Mouse (Mus musculus): ENCODE measurements around the gene Stk38. TPM values are rescaled to one million over a fixed set of nuclear protein-coding genes. Genes with fewer than 3 reads are reported as not detected.
A peak's percentile ranks its signal among the peaks of the same experiment; 100 is the strongest.
"Not testable (repeated sequence)": the region's sequence is repeated elsewhere in the genome, so short reads cannot be mapped to it uniquely, and the experiment has no call there.

Stk38 gene
- 10 to 100 TPM; 55.9 to 63.8 TPM for total RNA-seq (2021)
- long read RNA-seq, transcript Stk38-201 (14 exons, 3,351 nt), result major isoform, 9 of 26 reads
- long read RNA-seq, partial matches to known transcripts, result 3 of 26 reads
- long read RNA-seq, other reads (novel, unspliced or antisense), result 9 of 26 reads

DNA sequence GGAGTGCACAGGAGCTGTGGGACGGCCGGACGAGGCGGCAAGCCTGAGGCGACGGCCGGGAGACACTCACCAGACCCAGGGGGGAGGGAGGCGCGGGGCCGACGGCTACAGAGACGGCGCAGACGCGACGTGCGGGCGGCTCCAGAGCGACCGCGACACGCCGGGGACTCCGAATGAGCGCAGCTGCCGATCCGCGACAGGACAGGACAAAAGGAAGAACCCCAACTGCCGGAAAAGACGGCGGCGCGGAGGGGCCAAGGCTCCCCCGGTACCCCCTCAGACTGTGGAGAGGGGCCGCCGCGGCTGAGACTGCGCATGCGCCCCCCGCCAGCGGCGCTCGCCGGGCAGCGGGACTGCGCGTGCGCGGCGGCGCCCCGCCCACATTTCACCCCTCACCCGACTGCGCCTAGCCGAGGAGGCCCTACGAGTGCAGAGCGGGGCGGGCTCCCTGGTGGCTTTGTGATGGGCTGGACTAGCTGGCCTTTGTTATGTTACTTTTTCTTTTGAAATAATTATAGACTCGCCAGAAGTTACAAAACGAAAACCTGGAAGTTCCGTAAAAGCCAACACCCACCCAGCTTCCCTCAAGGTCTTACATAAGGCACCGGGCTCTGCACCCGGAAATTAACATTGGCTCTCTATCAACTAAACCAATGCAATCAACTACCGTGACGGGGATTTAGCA, at the start of gene Stk38:
Stk38 (minus strand) TSS at position 355 of the 685 bp plus-strand sequence.
- peak; percentile 92 to 95 for DNase-seq (ENCODE audit: low spot score in 2 of 2)

DNA sequence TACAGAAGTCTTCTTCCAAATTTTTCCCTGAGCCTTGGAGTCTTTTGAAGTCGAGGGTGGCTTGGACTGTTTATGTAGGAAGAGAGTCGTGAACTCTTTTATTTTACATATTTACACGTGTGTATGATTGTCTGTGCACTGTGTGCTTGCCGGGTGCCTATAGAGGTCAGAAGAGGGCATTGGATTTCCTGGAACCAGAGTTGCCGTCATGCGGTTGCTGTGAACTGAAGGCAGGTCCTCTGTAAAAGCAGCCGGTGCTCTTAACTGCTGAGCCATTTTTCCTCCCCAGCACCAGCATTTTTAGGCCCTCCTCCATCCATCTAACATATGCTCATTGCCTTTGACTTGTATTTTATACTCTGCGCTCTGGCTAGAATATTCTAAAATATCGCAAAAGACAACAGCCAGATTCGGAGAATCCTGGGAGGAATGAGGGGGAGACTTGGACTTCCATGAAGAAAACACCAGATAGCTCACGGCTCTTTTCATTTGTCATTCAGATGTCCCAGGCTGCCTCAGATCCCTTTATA, 49.6 kb upstream of the Stk38 start:
- DNase-seq (ENCODE audit: low spot score in 2 of 2), result no peak

DNA sequence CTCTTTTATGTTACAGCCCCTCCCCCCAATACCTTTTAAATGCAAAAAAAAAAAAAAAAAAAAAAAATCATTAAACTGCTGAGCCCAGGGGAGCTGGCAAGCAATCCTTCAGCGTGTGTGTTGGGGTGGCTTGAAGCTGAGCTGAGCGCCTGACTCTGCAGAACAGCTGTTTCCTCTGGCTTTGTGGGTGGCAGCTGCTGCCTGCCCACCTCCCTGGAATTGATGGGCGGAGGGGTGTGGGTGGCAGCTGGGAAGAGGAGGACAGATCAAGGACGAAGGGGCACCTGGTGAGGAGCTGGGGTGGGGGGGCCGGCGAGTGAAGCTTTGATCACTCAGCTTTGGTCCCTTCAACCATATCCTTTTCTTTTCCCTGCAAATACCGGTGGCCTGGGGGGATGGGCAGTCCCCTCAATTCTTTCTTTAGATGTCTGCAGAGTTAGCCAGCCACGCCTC, 48.9 kb upstream of the Stk38 start:
- DNase-seq (ENCODE audit: low spot score in 2 of 2), result no peak

DNA sequence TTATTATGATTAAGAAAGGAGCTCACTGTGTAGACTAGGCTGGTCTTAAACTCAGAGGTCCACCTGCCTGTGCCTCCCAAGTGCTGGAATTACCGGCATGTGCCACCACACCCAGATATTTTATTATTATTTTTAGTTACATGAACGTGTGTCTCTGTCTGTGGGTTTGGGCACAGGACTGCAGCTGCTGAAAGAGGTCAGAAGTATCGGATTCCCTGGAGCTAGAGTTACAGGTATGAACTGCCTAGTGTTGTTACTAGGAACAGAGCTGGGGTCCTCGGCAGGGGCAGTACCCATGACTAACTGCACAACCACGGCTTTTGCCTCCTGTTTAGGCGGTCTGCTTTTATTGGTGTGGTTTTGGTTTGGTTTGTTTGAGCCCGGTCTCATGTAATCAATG, 48.4 kb upstream of the Stk38 start:
- no peak for DNase-seq (ENCODE audit: low spot score in 2 of 2)

DNA sequence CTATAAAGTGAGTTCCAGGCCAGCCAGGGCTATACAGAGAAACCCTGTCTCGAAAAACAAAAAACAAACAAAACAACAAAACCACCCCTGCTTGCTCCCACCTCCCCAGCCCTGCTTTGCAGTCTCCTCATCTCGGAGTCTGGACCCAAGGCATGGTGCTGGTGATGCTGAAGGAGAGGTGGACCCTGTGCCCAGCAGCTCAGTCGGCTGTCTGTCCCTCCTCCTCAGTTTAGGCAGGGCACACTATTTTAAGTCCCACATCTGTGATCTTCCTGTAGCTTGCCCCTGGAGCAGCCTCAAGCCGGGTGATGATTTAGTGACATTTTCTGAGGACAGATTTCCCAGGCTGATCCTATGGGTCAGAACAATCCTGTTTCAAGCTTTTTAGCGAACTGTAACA, 47.8 kb upstream of the Stk38 start:
- no peak for DNase-seq (ENCODE audit: low spot score in 2 of 2)

DNA sequence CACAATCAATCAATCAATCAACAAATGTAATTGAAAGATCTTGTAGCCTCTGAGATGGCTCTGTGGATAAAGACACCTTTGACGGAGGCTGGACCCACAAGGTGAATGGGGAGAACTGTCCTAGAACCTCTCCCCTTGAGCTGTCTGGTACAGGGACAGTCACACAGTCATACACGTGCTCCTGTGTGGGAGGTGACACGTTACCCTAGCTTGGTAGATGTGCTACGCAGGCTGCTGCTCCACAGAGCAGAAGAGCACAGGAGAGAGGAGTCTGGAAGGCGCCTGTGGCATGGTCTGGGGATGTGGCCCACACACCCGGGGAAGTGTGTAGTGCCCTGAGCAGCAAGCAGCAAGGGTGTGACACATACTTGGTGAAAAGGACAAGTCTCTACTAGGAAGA, 46.6 kb upstream of the Stk38 start:
- DNase-seq (ENCODE audit: low spot score in 2 of 2), result no peak

DNA sequence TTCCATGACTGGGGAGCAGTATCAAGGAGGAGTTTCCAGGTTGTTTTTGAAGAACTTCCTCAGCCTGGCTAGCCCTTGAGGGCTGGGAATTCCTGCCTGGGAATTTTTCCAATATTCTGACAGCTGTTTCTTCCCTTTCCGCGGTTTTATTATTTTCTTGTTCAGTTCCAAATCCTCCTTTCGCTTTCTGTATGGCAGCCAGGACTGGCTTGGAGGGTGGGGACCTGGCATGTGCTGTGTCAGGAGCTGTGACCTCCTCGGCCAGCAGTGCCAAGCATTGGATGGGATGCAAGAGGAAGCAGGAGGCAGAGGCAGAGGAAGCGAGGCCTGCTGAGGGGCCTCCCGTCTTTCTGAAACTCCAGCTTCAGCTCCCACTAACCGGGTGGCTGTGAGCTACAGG, 46.0 kb upstream of the Stk38 start:
- DNase-seq (ENCODE audit: low spot score in 2 of 2), result no peak

DNA sequence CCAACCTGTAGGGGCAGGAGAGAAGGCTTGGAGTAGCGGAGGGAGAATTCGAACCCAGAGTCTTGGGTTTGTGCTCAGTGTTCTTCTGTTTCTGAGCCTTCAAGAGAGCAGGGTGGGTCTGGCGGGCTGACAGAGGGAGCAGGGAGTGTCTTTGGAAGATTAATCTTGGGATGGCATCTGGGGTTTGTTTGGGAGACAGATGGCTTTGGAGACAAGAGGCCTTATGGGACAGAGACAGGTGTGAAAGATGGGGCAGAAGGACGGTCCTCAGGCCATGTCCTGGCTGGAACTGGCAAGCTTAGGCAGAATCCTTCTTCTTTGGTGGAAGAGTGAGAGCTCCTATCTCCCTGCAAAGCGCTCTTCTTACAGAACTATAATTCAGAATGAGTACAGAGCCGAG, 45.3 kb upstream of the Stk38 start:
- DNase-seq (ENCODE audit: low spot score in 2 of 2), result no peak

DNA sequence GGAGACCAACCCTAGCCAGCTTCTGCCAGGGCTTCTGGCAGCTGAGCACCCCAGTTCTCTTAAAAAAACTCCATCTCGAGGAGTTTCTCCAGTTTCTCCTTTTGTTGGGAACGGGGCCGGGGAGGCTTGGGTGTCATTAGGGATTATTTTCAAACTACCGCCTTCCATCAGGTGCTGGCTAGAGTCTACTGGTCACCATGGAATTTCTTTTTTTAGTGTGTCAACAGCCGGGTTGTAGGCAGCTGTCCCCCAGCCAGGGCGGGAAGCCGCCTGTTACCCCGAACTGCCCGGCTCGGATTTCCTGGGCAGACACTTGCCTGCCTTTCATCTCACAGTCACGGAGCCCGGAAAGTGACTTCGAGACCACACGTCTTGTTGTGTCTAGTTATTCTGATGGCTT, 43.0 kb upstream of the Stk38 start:
- peak; percentile 38 to 50 for DNase-seq (ENCODE audit: low spot score in 2 of 2)

DNA sequence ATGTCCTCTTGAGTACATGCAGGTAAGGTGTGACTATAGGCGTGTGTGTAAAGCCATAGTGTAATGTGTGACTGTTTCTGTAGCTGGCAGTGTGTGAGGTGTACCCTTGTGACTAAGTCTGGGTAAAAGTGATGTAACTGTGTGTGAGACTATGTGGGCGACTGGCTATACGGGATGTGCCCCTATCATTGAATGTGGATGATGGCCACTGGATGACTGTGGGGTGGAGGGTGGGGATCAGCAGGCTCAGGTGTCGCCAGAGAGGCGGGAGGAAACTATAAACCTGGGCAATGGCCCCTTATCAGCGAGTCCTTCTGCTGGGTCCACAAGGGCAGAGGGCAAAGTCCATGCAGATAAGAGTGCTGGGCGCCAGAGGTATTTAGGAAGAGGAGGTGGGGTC, 42.1 kb upstream of the Stk38 start:
- DNase-seq (ENCODE audit: low spot score in 2 of 2), result no peak

DNA sequence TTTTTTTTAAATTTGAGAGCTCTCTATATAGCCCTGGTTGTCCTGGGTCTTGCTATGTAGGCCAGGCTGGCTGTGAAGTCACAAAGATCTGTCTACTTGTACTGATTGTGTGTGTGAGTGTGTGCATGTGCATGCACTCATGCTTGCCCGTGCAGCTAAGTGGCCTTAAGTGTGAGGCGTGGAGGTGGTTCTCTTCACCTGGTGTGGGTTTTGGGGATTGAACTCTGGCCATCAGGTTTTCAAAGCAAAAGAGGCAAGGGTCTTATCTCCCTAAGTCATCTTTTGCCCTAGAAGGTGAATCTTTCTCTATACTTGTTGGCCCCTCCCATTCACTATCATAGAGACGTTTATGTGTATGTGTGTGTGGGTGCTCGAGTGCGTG, 41.7 kb upstream of the Stk38 start:
- DNase-seq (ENCODE audit: low spot score in 2 of 2), result no peak

DNA sequence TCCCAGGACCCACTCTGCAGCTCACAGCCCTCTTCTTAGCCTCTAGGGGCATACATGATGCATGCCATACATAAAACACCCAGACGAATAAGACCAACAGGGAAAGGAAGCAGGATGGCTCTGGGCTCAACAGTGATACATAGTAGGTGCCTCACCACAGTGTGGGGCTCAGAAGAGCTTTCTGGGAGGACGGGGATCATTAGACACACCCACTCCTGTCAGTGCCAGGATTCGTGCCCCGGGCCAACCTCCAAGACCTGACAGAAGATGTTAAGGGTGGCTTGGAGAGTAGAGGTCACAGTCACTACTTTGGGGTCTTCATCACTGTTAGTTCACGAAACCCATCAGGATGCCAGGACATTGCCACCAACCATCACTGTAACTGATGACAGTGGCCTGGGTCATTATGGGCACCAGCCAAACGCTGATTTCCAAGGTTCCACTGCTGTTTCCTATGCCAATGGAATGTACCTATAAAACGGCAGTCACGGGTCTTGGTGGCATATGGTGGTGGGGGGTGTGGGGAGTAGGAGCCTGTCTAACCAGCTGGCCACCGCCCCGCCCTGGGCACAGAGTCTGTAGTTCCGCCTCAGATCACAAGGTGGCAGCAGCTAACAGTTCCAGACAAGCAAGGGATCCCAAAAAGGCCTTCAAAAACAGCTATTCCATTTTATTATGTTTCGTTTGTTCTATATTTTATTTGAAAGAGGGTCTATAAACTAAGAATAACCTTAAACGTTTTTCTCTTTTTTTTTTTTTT, 41.1 kb upstream of the Stk38 start:
- DNase-seq (ENCODE audit: low spot score in 2 of 2), result peak; percentile 96 to 97

DNA sequence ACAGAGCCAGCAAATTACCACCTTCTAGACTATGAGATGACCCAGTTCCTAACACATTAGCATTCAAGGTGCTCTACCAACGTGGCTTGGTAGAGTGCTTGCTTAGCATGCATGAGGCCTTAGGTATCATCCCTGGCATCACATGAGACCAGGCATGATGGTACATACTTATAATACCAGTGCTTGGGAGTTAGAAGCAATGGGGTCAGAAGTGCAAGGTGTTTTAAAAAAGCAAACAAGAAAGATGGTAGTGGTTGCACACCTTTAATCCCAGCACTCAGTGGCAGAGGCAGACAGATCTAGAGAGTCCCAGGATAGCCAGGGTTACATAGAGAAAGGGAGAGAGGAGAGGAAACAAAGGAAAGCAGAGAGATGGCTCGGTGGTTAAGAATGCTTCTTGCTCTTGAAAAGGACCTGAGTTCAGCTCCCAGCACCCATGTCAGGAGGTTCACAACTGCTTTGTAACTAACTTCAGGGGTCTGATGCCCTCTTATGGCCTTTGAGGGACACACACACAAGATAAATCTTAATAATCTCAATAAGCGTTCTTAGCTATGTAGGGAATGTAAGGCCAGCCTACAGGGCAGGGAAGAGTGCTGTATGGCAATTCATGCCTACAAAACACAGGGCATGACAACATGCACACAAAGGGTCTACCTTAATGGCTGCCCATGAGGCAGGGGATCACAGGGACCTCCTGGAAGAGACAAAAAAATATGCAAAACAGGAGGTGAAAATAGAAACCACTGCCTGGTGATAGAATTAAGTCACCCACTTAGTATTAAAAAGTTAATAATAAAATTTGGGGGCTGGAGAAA, 40.1 kb upstream of the Stk38 start:
- no peak for DNase-seq (ENCODE audit: low spot score in 2 of 2)

DNA sequence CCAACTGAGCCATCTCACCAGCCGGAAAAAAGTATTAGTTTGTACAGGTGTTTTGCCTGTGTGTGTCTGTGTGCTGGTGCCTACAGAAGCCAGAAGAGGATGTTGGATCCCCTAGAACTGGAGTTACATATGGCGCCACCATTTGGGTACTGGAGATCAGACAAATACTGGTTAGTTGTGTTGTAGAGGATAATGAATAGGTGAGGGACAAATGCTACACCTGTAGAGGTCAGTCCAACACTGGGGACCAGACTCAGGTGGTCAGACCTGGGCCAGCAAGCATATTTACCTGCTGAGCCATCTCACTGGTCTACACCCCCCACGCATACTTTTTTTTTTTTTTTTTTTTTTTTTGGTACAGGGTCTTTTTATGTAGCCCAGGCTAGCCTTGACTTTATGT, 39.1 kb upstream of the Stk38 start:
- no peak for DNase-seq (ENCODE audit: low spot score in 2 of 2)

DNA sequence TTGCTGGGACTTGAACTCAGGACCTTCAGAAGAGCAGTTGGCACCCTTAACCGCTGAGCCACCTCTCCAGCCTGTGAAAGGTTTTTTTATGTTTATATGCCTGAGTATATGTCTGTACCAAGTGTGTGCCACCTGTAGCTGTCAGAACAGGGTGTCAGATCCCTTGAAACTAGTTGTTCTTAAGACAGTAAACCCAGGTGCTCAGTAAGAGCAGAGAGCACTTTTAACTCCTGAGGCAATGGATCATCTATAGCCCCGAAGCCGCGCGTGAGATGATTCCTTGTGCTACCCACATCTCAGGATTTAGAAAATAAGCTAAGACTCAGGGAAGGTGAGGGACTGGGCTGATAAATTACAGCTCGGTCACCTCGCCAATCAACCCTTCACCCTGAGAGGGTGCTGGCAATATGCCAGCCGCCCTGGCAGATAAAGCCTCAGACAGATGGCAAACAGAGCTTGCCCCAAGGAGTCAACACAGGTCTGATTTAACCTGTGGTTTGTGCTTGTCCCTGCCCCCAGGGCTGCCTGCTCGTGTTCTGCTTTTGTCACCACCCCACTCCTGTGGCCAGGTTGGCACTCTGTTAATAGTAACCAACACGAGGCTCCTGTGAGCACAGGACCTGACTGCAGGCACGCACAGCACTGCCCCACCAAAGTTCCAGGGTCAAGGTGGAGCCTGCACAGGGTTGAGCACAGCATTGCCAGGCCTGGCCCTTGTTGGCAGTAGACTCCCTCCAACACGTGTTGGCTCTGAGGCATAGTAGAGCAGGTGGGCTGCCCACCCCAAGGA, 38.1 kb upstream of the Stk38 start:
- no peak for DNase-seq (ENCODE audit: low spot score in 2 of 2)

DNA sequence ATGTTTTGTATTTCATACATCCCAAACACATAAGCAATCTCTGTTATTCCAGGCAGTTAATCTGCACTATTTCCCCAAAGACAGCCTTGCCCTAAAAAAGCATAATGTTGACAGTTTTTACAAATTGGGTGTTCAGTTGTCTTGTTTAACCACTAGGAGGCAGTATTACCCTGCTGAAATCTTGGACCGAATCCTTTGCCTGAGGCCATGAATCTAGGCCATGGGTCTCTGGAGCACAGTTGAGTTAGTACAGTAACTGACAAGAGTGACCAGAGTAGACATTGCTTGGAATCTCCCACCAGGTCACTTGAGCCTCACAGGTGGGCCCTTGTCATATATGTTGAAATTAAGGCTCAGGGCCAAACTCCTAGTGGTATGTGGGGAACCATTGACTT, 37.1 kb upstream of the Stk38 start:
- no peak for DNase-seq (ENCODE audit: low spot score in 2 of 2)

DNA sequence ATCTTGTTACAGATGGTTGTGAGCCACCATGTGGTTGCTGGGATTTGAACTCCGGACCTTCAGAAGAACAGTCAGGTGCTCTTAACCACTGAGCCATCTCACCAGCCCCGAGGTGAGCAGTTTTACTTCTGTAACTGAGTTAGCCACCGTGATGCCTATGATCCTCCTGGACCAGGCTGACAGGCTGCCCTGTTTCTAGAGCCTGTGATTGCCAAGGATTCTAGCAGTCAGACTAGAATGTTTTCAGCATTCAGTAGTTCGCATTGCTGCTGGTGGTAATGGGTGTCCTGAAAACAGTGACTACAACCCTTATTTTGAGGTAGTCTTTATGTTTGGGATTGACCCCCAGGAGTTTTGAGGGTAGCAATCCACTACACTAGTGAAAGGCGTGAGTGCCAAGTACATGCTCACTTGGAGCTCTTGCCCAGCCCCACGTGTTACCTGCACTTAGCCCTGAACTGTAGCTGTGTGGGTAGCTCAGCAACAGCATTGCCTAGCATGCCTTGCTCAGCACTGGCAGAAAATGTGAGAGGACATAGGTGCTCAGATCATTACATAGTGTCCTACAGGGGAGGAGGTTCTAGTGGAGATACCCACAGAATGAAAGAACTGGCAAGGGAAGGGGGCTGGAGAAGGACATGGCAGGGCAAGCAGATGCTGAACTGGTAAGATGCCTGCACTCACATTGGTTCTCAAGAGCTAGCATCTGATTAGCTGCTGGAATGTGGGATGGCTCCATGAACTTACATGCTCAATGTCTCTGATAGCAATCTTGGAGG, 36.5 kb upstream of the Stk38 start:
- no peak for DNase-seq (ENCODE audit: low spot score in 2 of 2)

DNA sequence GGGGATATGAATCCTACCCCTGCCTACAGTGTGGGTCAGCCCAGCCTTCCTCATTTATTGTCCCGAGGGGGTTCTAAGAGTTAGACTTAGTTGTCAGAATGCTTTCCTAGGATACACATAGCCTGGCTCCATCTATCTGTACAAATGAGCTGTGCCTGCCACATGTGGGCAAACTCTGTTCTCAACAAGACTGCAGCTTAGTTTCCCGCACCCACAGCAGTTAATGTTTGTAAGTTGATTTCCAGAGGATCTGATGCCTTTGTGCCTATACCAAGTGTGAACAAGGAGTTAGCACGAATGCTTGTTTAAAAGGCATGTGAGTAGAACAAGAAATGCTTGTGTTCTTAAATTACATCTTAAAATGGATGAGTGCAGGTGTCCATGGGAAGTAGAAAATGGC, 35.8 kb upstream of the Stk38 start:
- DNase-seq (ENCODE audit: low spot score in 2 of 2), result no peak

DNA sequence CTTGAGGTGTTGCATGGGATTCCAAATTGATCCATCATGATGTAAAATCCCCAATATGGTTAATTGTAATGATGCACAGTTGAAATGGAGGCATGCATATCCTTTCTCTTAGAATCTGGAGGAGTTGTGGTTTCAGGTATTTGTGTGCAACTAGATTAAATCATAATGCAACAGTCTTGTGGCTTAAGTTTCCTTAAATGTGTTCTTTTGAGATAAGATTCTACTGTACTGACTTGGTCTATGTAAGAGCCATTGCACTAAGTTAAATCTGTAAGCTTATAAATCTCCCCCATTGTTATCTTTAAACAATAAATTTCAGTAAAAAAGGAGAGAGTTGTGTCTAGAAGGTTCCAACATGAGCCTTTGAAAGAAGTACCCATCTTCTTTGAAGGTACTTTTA, 34.8 kb upstream of the Stk38 start:
- DNase-seq (ENCODE audit: low spot score in 2 of 2), result no peak

DNA sequence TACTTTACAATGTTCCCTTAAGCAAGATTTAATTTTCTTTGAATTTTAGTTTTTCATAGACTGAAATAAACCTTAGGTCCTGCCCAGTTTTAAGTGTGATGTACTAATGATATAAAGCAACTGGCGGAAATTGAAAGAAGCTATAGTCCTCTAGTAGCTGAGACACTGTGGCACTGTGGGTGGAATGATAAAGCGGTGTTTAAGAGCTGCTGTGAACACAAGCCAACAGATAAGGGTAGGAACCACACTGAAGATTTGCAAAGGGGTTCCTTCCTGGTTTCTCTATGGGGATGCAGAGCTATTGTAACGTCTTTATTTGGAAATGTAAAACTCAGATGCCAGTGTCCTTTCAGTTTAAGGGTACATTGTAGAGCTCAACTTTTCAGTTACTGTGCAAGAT, 33.8 kb upstream of the Stk38 start:
- DNase-seq (ENCODE audit: low spot score in 2 of 2), result not testable (repeated sequence)

Measured in layer of hippocampus, postnatal 10 days (tissue).